Mouse (Mus musculus): ENCODE measurements around the gene Carm1.
A peak's percentile ranks its signal among the peaks of the same experiment; 100 is the strongest.
"Not testable (repeated sequence)": the region's sequence is repeated elsewhere in the genome, so short reads cannot be mapped to it uniquely, and the experiment has no call there.

Carm1 gene

GRCm38 (mm10) chr9:21578226-21578625 lies 31.5 kb downstream of the Carm1 start:
- DNase-seq: no peak

GRCm38 (mm10) chr9:21585401-21585800 lies 38.7 kb downstream of the Carm1 start:
- DNase-seq: no peak

GRCm38 (mm10) chr9:21587678-21588349 lies 41.1 kb downstream of the Carm1 start:
- no peak for DNase-seq

GRCm38 (mm10) chr9:21588350-21588749 lies 41.7 kb downstream of the Carm1 start:
- DNase-seq: no peak

GRCm38 (mm10) chr9:21589538-21589937 lies 42.8 kb downstream of the Carm1 start:
- no peak for DNase-seq

- no peak for DNase-seq
Observed at GRCm38 (mm10) chr9:21591127-21591830, 44.6 kb downstream of the Carm1 start.

GRCm38 (mm10) chr9:21591831-21592702 lies 45.4 kb downstream of the Carm1 start:
- no peak for DNase-seq

GRCm38 (mm10) chr9:21592703-21593121 lies 46.0 kb downstream of the Carm1 start, which contains the start of the genes Timm29 and Yipf2:
Gene Timm29 (plus strand): TSS chr9:21592722.
Gene Yipf2 (minus strand): TSS chr9:21592828.
- peak; percentile 90 for DNase-seq

GRCm38 (mm10) chr9:21593122-21593721 lies 46.5 kb downstream of the Carm1 start:
- DNase-seq: no peak

GRCm38 (mm10) chr9:21594350-21594749 lies 47.7 kb downstream of the Carm1 start:
- DNase-seq: not testable (repeated sequence)

- DNase-seq: no peak
Observed at GRCm38 (mm10) chr9:21594838-21595237, 48.1 kb downstream of the Carm1 start.

GRCm38 (mm10) chr9:21598198-21598597 lies 51.5 kb downstream of the Carm1 start:
- DNase-seq: peak; percentile 26

GRCm38 (mm10) chr9:21600186-21600585 lies 53.5 kb downstream of the Carm1 start:
- DNase-seq: no peak

GRCm38 (mm10) chr9:21601073-21601472 lies 54.4 kb downstream of the Carm1 start:
- no peak for DNase-seq

GRCm38 (mm10) chr9:21601722-21602399 lies 55.2 kb downstream of the Carm1 start:
- DNase-seq: peak; percentile 76

- DNase-seq: no peak
Observed at GRCm38 (mm10) chr9:21604119-21604518, 57.4 kb downstream of the Carm1 start.

GRCm38 (mm10) chr9:21605865-21606264 lies 59.2 kb downstream of the Carm1 start:
- no peak for DNase-seq

GRCm38 (mm10) chr9:21606648-21607047 lies 60.0 kb downstream of the Carm1 start:
- DNase-seq: no peak

- no peak for DNase-seq
Observed at GRCm38 (mm10) chr9:21609861-21610260, 63.2 kb downstream of the Carm1 start.

GRCm38 (mm10) chr9:21614864-21615616 lies 68.3 kb downstream of the Carm1 start:
- DNase-seq: no peak

GRCm38 (mm10) chr9:21615617-21616231 lies 69.0 kb downstream of the Carm1 start, which contains the start of gene Smarca4:
Gene Smarca4 (plus strand): TSS chr9:21616169.
- DNase-seq: peak; percentile 100
